Mouse (Mus musculus): Measurements from ENCODE around the gene Prex1. TPM values are rescaled to one million over a fixed set of nuclear protein-coding genes. Genes with fewer than 3 reads are reported as not detected.

Prex1 gene
- polyA plus RNA-seq, 1 experiment from 2014 or later = 35.2 TPM

DNA sequence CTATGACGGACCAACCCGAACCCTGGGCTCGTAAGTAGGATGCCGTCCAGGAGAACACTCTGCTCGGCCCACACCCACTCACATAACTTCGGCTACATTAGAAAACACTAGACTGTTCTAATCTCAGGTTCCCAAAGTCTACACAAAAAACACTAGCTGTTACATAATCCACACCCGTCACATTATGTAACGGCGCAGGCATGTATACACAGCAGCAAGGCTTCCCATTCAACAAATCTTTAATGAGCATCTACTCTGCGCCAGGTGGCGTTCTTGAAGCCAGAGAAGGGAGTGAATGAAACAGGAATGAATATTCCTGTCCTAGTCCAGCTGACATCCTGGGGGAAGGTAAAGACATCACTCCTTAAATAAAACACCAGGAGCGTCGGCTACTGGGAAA is 12.9 kb downstream of the Prex1 start:
- 81% methylated on average over 13 of the region's 13 CpGs for WGBS
- H3K4me3 ChIP-seq = no peak overlapping the region
- H3K4me1 ChIP-seq = peaks cover 43% of the 10 kb centered on the region
- peaks cover 43% of the 10 kb centered on the region for H3K36me3 ChIP-seq (replicated peaks)
- no peak overlapping the region for H3K27ac ChIP-seq (replicated peaks)
- H3K9me3 ChIP-seq = peaks cover 5% of the 10 kb centered on the region; the same call in 1 of the 2 replicates
- H3K27me3 ChIP-seq (replicated peaks; ENCODE audit: low read depth, poor library complexity, severe bottlenecking) = no peaks in the 10 kb centered on the region
- no peak for DNase-seq (ENCODE audit: low spot score)

DNA sequence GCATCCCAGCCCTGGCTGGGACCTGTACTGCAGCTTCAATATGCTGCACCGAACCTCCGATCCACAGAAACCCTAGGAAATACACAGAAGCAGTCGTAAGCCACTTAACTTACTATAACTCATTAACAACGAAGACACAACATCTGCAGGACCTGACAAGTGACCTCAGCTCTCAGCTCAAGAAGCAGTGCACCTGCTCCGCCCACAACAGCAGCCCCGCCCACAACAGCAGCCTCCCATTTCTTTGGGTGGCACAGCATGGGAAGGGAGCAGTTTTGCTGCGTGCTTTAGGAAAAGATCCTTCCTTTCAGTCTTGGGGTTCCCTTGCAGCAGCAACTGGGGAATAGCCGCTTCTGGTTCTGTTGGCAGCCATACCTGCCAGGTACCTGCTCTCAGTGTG is 13.5 kb downstream of the Prex1 start:
- 56% methylated on average over 8 of the region's 8 CpGs for WGBS
- Histone ChIP-seq H3K9me3 (peaks cover 4% of the 10 kb centered on the region; the same call in 1 of the 2 replicates), H3K27me3 (replicated peaks; ENCODE audit: low read depth, poor library complexity, severe bottlenecking) (no peaks in the 10 kb centered on the region), H3K4me3 (no peak overlapping the region), H3K27ac (replicated peaks) (no peak overlapping the region), H3K4me1 (peaks cover 41% of the 10 kb centered on the region), H3K36me3 (replicated peaks) (peaks cover 40% of the 10 kb centered on the region)
- no peak for DNase-seq (ENCODE audit: low spot score)

- Histone ChIP-seq H3K27me3 (replicated peaks; ENCODE audit: low read depth, poor library complexity, severe bottlenecking) (no peaks in the 10 kb centered on the region), H3K4me3 (no peak overlapping the region), H3K4me1 (peaks cover 39% of the 10 kb centered on the region), H3K27ac (replicated peaks) (no peak overlapping the region), H3K9me3 (no peaks in the 10 kb centered on the region; the same call in 1 of the 2 replicates), H3K36me3 (replicated peaks) (peaks cover 40% of the 10 kb centered on the region)
- WGBS = 90% methylated on average over 5 of the region's 5 CpGs
- DNase-seq (ENCODE audit: low spot score) = no peak
Measured at GRCm38 (mm10) chr2:166699552-166699951, 14.1 kb downstream of the Prex1 start.

DNA sequence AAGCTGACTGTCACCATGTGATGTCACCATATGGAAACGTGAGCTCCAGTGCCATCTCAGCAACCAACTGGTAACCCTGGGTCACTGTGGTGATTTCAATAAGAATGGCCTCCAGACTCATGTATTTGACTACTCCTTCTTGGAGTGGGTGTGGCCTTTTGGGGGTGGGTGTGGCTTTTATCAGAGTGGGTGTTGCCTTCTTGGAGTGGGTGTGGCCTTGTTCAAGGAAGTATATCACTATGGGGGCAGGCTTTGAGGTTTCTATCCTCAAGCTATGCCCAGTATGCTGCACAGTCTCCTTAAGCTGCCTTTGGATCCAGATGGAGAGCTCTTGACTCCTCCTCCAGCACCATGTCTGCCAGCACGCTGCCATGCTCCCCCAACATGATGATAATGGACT is 19.0 kb downstream of the Prex1 start:
- H3K4me1 ChIP-seq = peaks cover 32% of the 10 kb centered on the region
- H3K27ac ChIP-seq (replicated peaks) = no peak overlapping the region
- peaks cover 30% of the 10 kb centered on the region for H3K36me3 ChIP-seq (replicated peaks)
- H3K4me3 ChIP-seq = no peak overlapping the region
- no peaks in the 10 kb centered on the region for H3K27me3 ChIP-seq (replicated peaks; ENCODE audit: low read depth, poor library complexity, severe bottlenecking)
- no peak for DNase-seq (ENCODE audit: low spot score)
- H3K9me3 ChIP-seq = no peaks in the 10 kb centered on the region; the same call in 1 of the 2 replicates
- 92% methylated on average over 2 of the region's 2 CpGs for WGBS

DNA sequence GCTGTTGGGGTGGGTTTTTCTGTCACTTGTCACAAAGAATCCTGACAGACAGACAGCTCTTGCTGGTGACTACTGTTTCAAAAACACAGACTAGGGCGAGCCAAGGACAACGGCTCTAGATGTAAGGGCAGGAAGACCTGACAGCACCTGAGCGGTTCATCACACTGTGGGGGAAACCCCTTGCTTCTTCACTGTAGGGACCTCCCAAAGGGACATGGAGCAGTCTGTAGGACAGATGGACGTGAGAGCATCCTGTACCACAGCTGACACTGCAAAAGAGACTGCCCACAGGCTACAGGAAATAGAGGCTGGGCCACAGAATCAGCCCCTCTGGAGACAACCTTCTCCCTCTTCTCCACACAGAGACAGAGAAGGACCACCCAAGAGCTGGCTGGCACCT is 20.2 kb downstream of the Prex1 start:
- no peaks in the 10 kb centered on the region for H3K27me3 ChIP-seq (replicated peaks; ENCODE audit: low read depth, poor library complexity, severe bottlenecking)
- H3K9me3 ChIP-seq = no peaks in the 10 kb centered on the region; the same call in 1 of the 2 replicates
- WGBS = 71% methylated on average over 4 of the region's 4 CpGs
- H3K36me3 ChIP-seq (replicated peaks) = peaks cover 30% of the 10 kb centered on the region
- H3K27ac ChIP-seq (replicated peaks) = no peak overlapping the region; the same call in 1 of the 2 replicates
- no peak for DNase-seq (ENCODE audit: low spot score)
- H3K4me3 ChIP-seq = no peak overlapping the region
- peaks cover 32% of the 10 kb centered on the region for H3K4me1 ChIP-seq

DNA sequence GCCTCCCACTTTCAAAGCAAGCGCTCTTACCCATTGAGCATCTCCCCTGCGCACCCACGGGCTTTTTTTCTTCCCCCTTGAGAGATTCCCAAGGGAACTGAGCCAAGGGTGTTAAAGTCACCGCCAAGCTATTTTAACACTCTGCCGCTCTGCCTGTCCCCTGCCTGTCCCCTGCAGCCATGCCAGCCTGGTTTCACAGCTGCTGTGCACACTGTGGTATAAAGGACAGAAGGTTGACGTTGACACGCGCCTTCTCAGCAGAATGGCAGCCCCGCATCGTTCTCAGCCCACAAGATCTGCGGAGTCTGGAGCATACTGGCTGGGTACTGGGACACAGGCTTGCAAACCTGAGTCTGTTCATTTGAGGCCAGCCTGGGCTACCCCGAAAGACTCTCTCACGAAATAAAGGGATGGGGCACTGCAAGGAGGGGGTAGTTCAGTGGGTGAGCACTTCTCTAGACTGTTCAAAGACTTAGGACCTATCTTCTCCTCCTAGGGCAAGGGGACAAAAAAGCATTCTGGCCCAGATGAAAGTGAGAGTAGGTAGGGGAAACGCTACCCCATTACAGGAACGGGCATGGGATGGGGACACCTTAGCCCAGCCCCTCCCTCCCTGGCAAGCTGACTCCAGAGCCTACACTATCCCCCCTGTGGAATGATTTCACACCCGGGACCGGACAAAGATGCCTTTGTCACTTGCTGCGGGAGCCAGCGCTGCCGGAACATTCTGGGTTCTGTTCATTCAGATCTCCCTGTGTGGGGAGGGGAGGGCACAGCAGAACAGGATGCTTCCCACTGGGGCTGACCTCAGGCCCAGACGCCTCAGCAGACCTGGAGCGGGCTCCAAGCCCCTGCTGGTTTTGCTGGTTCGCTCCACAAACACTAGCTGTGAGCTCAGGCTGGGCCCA is 21.8 kb downstream of the Prex1 start:
- no peak for DNase-seq (ENCODE audit: low spot score)
- 52% methylated on average over 23 of the region's 23 CpGs for WGBS

DNA sequence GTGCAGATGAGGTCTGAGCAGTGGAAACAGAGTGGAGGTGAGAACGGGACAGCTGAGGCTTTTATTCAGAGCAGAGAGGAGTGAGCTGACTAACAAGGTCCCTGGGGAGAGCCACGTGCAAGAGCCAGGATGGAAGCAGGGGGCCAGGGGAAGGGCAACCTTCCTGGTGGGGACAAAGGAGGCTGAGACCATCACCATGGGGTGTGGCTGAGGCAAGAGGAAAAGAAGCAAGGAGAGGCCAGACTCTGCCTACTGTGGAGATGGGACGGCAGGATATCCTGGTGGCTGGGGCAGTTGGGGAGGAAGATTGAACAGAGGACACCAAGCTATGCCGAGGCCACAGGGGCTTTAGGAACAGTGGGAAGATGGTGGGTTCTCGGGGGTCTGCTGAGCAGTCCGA is 26.7 kb downstream of the Prex1 start:
- H3K9me3 ChIP-seq = no peaks in the 10 kb centered on the region
- DNase-seq (ENCODE audit: low spot score) = no peak
- H3K27ac ChIP-seq (replicated peaks) = peak overlapping the region; percentile 69
- H3K27me3 ChIP-seq (replicated peaks; ENCODE audit: low read depth, poor library complexity, severe bottlenecking) = no peaks in the 10 kb centered on the region
- peaks cover 6% of the 10 kb centered on the region; the same call in 1 of the 2 replicates for H3K36me3 ChIP-seq (replicated peaks)
- WGBS = 31% methylated on average over 6 of the region's 6 CpGs
- no peak overlapping the region for H3K4me3 ChIP-seq
- H3K4me1 ChIP-seq = peaks cover 66% of the 10 kb centered on the region

More for the DNA sequence above, 21.8 kb downstream of the Prex1 start:
- Histone ChIP-seq H3K36me3 (replicated peaks) (peaks cover 24% of the 10 kb centered on the region), H3K27ac (replicated peaks) (peak overlapping the region; percentile 8), H3K27me3 (replicated peaks; ENCODE audit: low read depth, poor library complexity, severe bottlenecking) (no peaks in the 10 kb centered on the region), H3K9me3 (no peaks in the 10 kb centered on the region; the same call in 1 of the 2 replicates), H3K4me3 (no peak overlapping the region), H3K4me1 (peaks cover 44% of the 10 kb centered on the region)

GRCm38 (mm10) chr2:166685824-166686223 is 27.8 kb downstream of the Prex1 start:
- Histone ChIP-seq H3K9me3 (no peaks in the 10 kb centered on the region), H3K4me1 (peaks cover 59% of the 10 kb centered on the region), H3K4me3 (no peak overlapping the region), H3K27ac (replicated peaks) (0 out of 2 replicates have a peak overlapping the region, but pooled peaks have one; percentile 21), H3K36me3 (replicated peaks) (no peaks in the 10 kb centered on the region), H3K27me3 (replicated peaks; ENCODE audit: low read depth, poor library complexity, severe bottlenecking) (no peaks in the 10 kb centered on the region)
- DNase-seq (ENCODE audit: low spot score) = no peak
- WGBS = 64% methylated on average over 8 of the region's 8 CpGs

GRCm38 (mm10) chr2:166683885-166684544 is 29.6 kb downstream of the Prex1 start:
- Histone ChIP-seq H3K27ac (replicated peaks) (peak overlapping the region; percentile 60), H3K27me3 (replicated peaks; ENCODE audit: low read depth, poor library complexity, severe bottlenecking) (no peaks in the 10 kb centered on the region), H3K4me1 (peaks cover 69% of the 10 kb centered on the region), H3K36me3 (replicated peaks) (no peaks in the 10 kb centered on the region), H3K4me3 (peak overlapping the region; percentile 30), H3K9me3 (no peaks in the 10 kb centered on the region)
- 11% methylated on average over 13 of the region's 13 CpGs for WGBS
- peak; percentile 74 for DNase-seq (ENCODE audit: low spot score)

GRCm38 (mm10) chr2:166682866-166683265 is 30.8 kb downstream of the Prex1 start:
- H3K4me3 ChIP-seq = no peak overlapping the region
- peaks cover 78% of the 10 kb centered on the region for H3K4me1 ChIP-seq
- H3K36me3 ChIP-seq (replicated peaks) = no peaks in the 10 kb centered on the region

DNA sequence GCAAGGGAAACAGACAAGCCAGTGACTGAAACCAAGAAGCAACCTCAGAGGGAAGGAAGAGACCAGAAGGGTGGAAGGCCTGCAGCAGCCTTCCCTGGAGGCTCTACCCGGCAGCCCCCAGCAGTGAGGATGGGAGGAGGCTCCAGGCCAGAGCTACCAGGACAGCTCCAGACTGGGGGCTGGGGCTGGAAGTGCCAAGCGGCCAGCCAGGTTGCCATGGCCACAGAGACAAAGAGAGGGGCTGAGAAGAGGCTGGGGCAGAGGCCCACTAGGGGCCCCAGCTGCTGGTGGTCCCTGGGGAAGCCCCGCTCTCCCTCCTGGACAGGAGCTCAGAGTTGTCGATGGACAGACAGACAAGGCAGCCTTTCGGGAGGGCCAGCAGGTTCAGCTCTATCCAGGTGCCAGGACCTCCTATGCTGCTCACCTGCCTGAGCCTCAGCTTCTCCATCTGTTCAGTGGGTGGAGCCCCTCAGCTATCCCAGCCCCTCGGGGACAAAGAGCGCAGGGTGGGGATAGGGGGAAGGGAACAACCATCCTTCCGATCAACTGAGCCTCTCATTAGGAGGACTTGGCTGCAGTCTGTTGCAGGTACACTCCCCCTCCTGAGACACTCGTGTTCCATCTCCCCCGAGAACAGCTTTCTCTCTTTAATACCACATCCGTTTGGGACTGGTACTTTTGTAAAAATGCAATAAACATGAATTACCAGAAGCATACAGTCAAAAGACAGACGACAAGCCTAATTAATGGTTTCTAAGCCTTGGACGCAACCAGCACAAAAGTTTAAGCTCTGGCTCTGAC is 34.5 kb downstream of the Prex1 start:
- Histone ChIP-seq H3K9me3 (no peaks in the 10 kb centered on the region), H3K36me3 (replicated peaks) (no peaks in the 10 kb centered on the region), H3K27me3 (replicated peaks; ENCODE audit: low read depth, poor library complexity, severe bottlenecking) (no peaks in the 10 kb centered on the region), H3K27ac (replicated peaks) (peak overlapping the region; percentile 83), H3K4me3 (peak overlapping the region; percentile 35), H3K4me1 (peaks cover 87% of the 10 kb centered on the region)
- peak; percentile 64 for DNase-seq (ENCODE audit: low spot score)
- WGBS = 30% methylated on average over 13 of the region's 13 CpGs

More at GRCm38 (mm10) chr2:166682866-166683265, 30.8 kb downstream of the Prex1 start:
- DNase-seq (ENCODE audit: low spot score) = no peak
- H3K27ac ChIP-seq (replicated peaks) = peak overlapping the region; percentile 60
- H3K9me3 ChIP-seq = no peaks in the 10 kb centered on the region
- no peaks in the 10 kb centered on the region for H3K27me3 ChIP-seq (replicated peaks; ENCODE audit: low read depth, poor library complexity, severe bottlenecking)
- WGBS = 19% methylated on average over 4 of the region's 4 CpGs

GRCm38 (mm10) chr2:166676933-166677332 is 36.7 kb downstream of the Prex1 start:
- no peaks in the 10 kb centered on the region for H3K27me3 ChIP-seq (replicated peaks; ENCODE audit: low read depth, poor library complexity, severe bottlenecking)
- peaks cover 82% of the 10 kb centered on the region for H3K4me1 ChIP-seq
- no peak for DNase-seq (ENCODE audit: low spot score)
- H3K27ac ChIP-seq (replicated peaks) = peak overlapping the region; percentile 5
- 80% methylated on average over 11 of the region's 11 CpGs for WGBS
- H3K36me3 ChIP-seq (replicated peaks) = peaks cover 6% of the 10 kb centered on the region
- no peaks in the 10 kb centered on the region for H3K9me3 ChIP-seq
- H3K4me3 ChIP-seq = no peak overlapping the region

Measured in embryonic facial prominence, embryonic 10.5 days (tissue).